Mouse (Mus musculus) embryonic facial prominence, embryonic 10.5 days (tissue): ENCODE measurements around the gene Sp8. TPM values are rescaled to one million over a fixed set of nuclear protein-coding genes. Genes with fewer than 3 reads are reported as not detected.

Experiments used
- DNase-seq: peaks from one replicate; pipeline ENCODE4 v3.0.0-alpha.2; 2017; ENCODE audit warnings: low spot score
- H3K27ac ChIP-seq: fragments of 300-500 bp; sonication (generic); replicated peaks from 2 replicates; pipeline ENCODE4 v1.5.1; 2016; ENCODE audit warnings: mild to moderate bottlenecking
- H3K27me3 ChIP-seq: fragments of 300-500 bp; sonication (generic); replicated peaks from 2 replicates; pipeline ENCODE4 v1.6.1; 2016; ENCODE audit warnings: low read depth, mild to moderate bottlenecking; ENCODE audit not compliant: poor library complexity, severe bottlenecking
- H3K36me3 ChIP-seq: fragments of 300-500 bp; sonication (generic); replicated peaks from 2 replicates; pipeline ENCODE4 v1.6.1; 2016; ENCODE audit warnings: mild to moderate bottlenecking, moderate library complexity
- H3K4me1 ChIP-seq: fragments of 300-500 bp; sonication (generic); 2 replicates; pipeline ENCODE4 v1.6.1; 2016
- H3K4me3 ChIP-seq: fragments of 300-500 bp; sonication (generic); 2 replicates; pipeline ENCODE4 v1.5.1; 2016; ENCODE audit warnings: mild to moderate bottlenecking, moderate library complexity
- H3K9me3 ChIP-seq: fragments of 300-500 bp; sonication (generic); 2 replicates; pipeline ENCODE4 v1.6.1; 2016; ENCODE audit warnings: mild to moderate bottlenecking
- WGBS: fragments of 180-500 bp; shearing (Covaris S2); methylation state at CpG from one replicate; pipeline ENCODE4 v1.1.7; 2016; 5-methylcytosine and 5-hydroxymethylcytosine counted together
- polyA plus RNA-seq: library from polyadenylated mRNA; unstranded; fragments of >200 nt; fragmentation: Nextera tagmentation; extraction: Ambion mirVana; gene quantifications from 2 replicates; pipeline ENCODE4 v1.2.1, GENCODE M21; 2016

The Sp8 gene
- polyA plus RNA-seq, 1 experiment from 2014 or later: 7.2 TPM

GRCm38 (mm10) chr12:118841971-118842550 lies 4.1 kb upstream of the Sp8 start:
- Histone ChIP-seq H3K4me1 (peaks cover 18% of the 10 kb centered on the region), H3K27me3 (peaks cover 100% of the 10 kb centered on the region)

GRCm38 (mm10) chr12:118842671-118843411 lies 3.3 kb upstream of the Sp8 start:
- Histone ChIP-seq H3K4me1 (peaks cover 16% of the 10 kb centered on the region), H3K36me3 (no peaks in the 10 kb centered on the region), H3K27me3 (peaks cover 100% of the 10 kb centered on the region), H3K9me3 (no peaks in the 10 kb centered on the region), H3K4me3 (peak overlapping the region; percentile 52), H3K27ac (peak overlapping the region; percentile 76)
- peak; percentile 66 for DNase-seq
- under 1% methylated on average over 33 of the region's 33 CpGs for WGBS

More at GRCm38 (mm10) chr12:118841971-118842550, 4.1 kb upstream of the Sp8 start:
- Histone ChIP-seq H3K9me3 (no peaks in the 10 kb centered on the region), H3K27ac (no peak overlapping the region), H3K36me3 (no peaks in the 10 kb centered on the region), H3K4me3 (no peak overlapping the region; the same call in 1 of the 2 replicates)
- no peak for DNase-seq
- WGBS: 7% methylated on average over 6 of the region's 6 CpGs

GRCm38 (mm10) chr12:118844111-118844510 lies 2.0 kb upstream of the Sp8 start:
- Histone ChIP-seq H3K27me3 (peaks cover 100% of the 10 kb centered on the region), H3K4me3 (no peak overlapping the region), H3K4me1 (peaks cover 27% of the 10 kb centered on the region), H3K27ac (no peak overlapping the region), H3K36me3 (no peaks in the 10 kb centered on the region), H3K9me3 (no peaks in the 10 kb centered on the region)
- no peak for DNase-seq

- H3K36me3 ChIP-seq: no peaks in the 10 kb centered on the region
- H3K27me3 ChIP-seq: peaks cover 100% of the 10 kb centered on the region
- peaks cover 33% of the 10 kb centered on the region for H3K4me1 ChIP-seq
- no peak overlapping the region for H3K4me3 ChIP-seq
- no peaks in the 10 kb centered on the region for H3K9me3 ChIP-seq
- 10% methylated on average over 3 of the region's 3 CpGs for WGBS
- no peak for DNase-seq
- no peak overlapping the region for H3K27ac ChIP-seq
These were observed 1.3 kb upstream of the Sp8 start for GRCm38 (mm10) chr12:118844841-118845240.

- DNase-seq: no peak
- Histone ChIP-seq H3K4me1 (peaks cover 33% of the 10 kb centered on the region), H3K9me3 (no peaks in the 10 kb centered on the region), H3K27me3 (peaks cover 100% of the 10 kb centered on the region), H3K4me3 (no peak overlapping the region), H3K36me3 (no peaks in the 10 kb centered on the region), H3K27ac (no peak overlapping the region)
- 5% methylated on average over 3 of the region's 3 CpGs for WGBS
These were observed 778 bp upstream of the Sp8 start for GRCm38 (mm10) chr12:118845351-118845750.

- Histone ChIP-seq H3K36me3 (no peaks in the 10 kb centered on the region), H3K9me3 (no peaks in the 10 kb centered on the region), H3K27me3 (peaks cover 100% of the 10 kb centered on the region), H3K4me3 (peak overlapping the region; percentile 62), H3K4me1 (peaks cover 33% of the 10 kb centered on the region), H3K27ac (peak overlapping the region; percentile 64)
- peak; percentile 77 for DNase-seq
- under 1% methylated on average over 59 of the region's 59 CpGs for WGBS
These were observed 656 bp downstream of the Sp8 start for GRCm38 (mm10) chr12:118846649-118847321.

- Histone ChIP-seq H3K27me3 (peaks cover 100% of the 10 kb centered on the region), H3K27ac (peak overlapping the region; percentile 64; the same call in 1 of the 2 replicates), H3K36me3 (no peaks in the 10 kb centered on the region), H3K9me3 (no peaks in the 10 kb centered on the region), H3K4me1 (peaks cover 33% of the 10 kb centered on the region), H3K4me3 (peak overlapping the region; percentile 62)
- under 1% methylated on average over 17 of the region's 17 CpGs for WGBS
- peak; percentile 37 for DNase-seq
These were observed 1.3 kb downstream of the Sp8 start for GRCm38 (mm10) chr12:118847381-118847780.

- no peaks in the 10 kb centered on the region for H3K36me3 ChIP-seq
- peak overlapping the region; percentile 81 for H3K27ac ChIP-seq
- peaks cover 100% of the 10 kb centered on the region for H3K27me3 ChIP-seq
- peaks cover 28% of the 10 kb centered on the region for H3K4me1 ChIP-seq
- H3K9me3 ChIP-seq: no peaks in the 10 kb centered on the region
- DNase-seq: no peak
- H3K4me3 ChIP-seq: peak overlapping the region; percentile 62
- under 1% methylated on average over 23 of the region's 23 CpGs for WGBS
These were observed 1.8 kb downstream of the Sp8 start for GRCm38 (mm10) chr12:118847861-118848495.

- Histone ChIP-seq H3K27ac (peak overlapping the region; percentile 81), H3K27me3 (peaks cover 100% of the 10 kb centered on the region), H3K4me1 (peaks cover 26% of the 10 kb centered on the region), H3K4me3 (peak overlapping the region; percentile 62), H3K9me3 (no peaks in the 10 kb centered on the region), H3K36me3 (no peaks in the 10 kb centered on the region)
- DNase-seq: peak; percentile 68
- WGBS: under 1% methylated on average over 80 of the region's 80 CpGs
These were observed 2.5 kb downstream of the Sp8 start for GRCm38 (mm10) chr12:118848496-118849202.

GRCm38 (mm10) chr12:118849203-118849861 lies 3.2 kb downstream of the Sp8 start:
- no peaks in the 10 kb centered on the region for H3K36me3 ChIP-seq
- peak overlapping the region; percentile 81 for H3K27ac ChIP-seq
- peaks cover 28% of the 10 kb centered on the region for H3K4me1 ChIP-seq
- no peaks in the 10 kb centered on the region for H3K9me3 ChIP-seq
- WGBS: under 1% methylated on average over 78 of the region's 78 CpGs
- peak; percentile 66 for DNase-seq
- peak overlapping the region; percentile 62 for H3K4me3 ChIP-seq
- peaks cover 100% of the 10 kb centered on the region for H3K27me3 ChIP-seq

- WGBS: 1% methylated on average over 11 of the region's 11 CpGs
- peak; percentile 61 for DNase-seq
- H3K27me3 ChIP-seq: peaks cover 100% of the 10 kb centered on the region
- H3K27ac ChIP-seq: peak overlapping the region; percentile 81
- no peaks in the 10 kb centered on the region for H3K36me3 ChIP-seq
- H3K9me3 ChIP-seq: no peaks in the 10 kb centered on the region
- H3K4me3 ChIP-seq: peak overlapping the region; percentile 62
- peaks cover 34% of the 10 kb centered on the region for H3K4me1 ChIP-seq
These were observed 3.9 kb downstream of the Sp8 start for GRCm38 (mm10) chr12:118849996-118850395.
